Mouse (Mus musculus) liver, postnatal 0 days (tissue): ENCODE measurements at regions not wholly inside any gene's neighbourhood (a gene's known extent, or its start where the extent isn't known, plus 50 kb on each side); places are given as distances from the start of the nearest gene placed in this dataset.
A peak's percentile ranks its signal among the peaks of the same experiment; 100 is the strongest.

Source experiments
- ATAC-seq: fragments of 200-750 bp; cut with Nextera tagmentation; 2 replicates; pipeline ENCODE4 v1.8.0; 2017; ENCODE audit warnings: mild to moderate bottlenecking, moderate library complexity
- DNase-seq: peaks from one replicate; pipeline ENCODE4 v3.0.0-alpha.2; 2016
- H3K27ac ChIP-seq: fragments of 300-500 bp; sonication (generic); 2 replicates; pipeline ENCODE4 v1.5.1; 2014; ENCODE audit warnings: antibody characterized with exemption, moderate library complexity, mild to moderate bottlenecking, low read depth
- H3K27me3 ChIP-seq: fragments of 300-500 bp; sonication (generic); 2 replicates; pipeline ENCODE4 v1.6.1; 2014; ENCODE audit warnings: low read length, control low read depth, mixed read lengths; ENCODE audit not compliant: insufficient read depth
- H3K36me3 ChIP-seq: fragments of 300-500 bp; sonication (generic); replicated peaks from 2 replicates; pipeline ENCODE4 v1.6.1; 2014; ENCODE audit warnings: mild to moderate bottlenecking, control low read depth, low read length, moderate library complexity, mixed read lengths; ENCODE audit not compliant: insufficient read depth
- H3K4me1 ChIP-seq: fragments of 300-500 bp; sonication (generic); 2 replicates; pipeline ENCODE4 v1.6.1; 2014; ENCODE audit warnings: antibody characterized with exemption, mild to moderate bottlenecking, control low read depth; ENCODE audit not compliant: insufficient read depth
- H3K4me2 ChIP-seq: fragments of 300-500 bp; sonication (generic); 2 replicates; pipeline ENCODE4 v1.6.1; 2014; ENCODE audit warnings: low read depth, mild to moderate bottlenecking, low read length, moderate library complexity, mixed read lengths
- H3K4me3 ChIP-seq: fragments of 300-500 bp; sonication (generic); 2 replicates; pipeline ENCODE4 v1.5.1; 2014; ENCODE audit warnings: low read depth, low read length
- H3K9ac ChIP-seq: fragments of 300-500 bp; sonication (generic); replicated peaks from 2 replicates; pipeline ENCODE4 v1.6.1; 2014; ENCODE audit warnings: mild to moderate bottlenecking, moderate library complexity
- H3K9me3 ChIP-seq: fragments of 300-500 bp; sonication (generic); 2 replicates; pipeline ENCODE4 v1.6.1; 2016; ENCODE audit warnings: mild to moderate bottlenecking, control low read depth, low read length, mixed read lengths
- CTCF ChIP-seq: sonication (generic); IDR thresholded peaks from 2 replicates; pipeline ENCODE4 v1.5.1; 2016; ENCODE audit warnings: antibody characterized with exemption, low read depth
- EP300 ChIP-seq: IDR thresholded peaks from 2 replicates; pipeline ENCODE4 v1.6.1; 2016; ENCODE audit warnings: antibody characterized with exemption, low read depth, mild to moderate bottlenecking
- WGBS: fragments of 180-500 bp; shearing (Covaris S2); extraction: QIAGEN DNeasy Blood & Tissue Kit; methylation state at CpG from one replicate; pipeline ENCODE4 v1.1.7; 2014; ENCODE audit not compliant: insufficient replicate concordance; 5-methylcytosine and 5-hydroxymethylcytosine counted together

GRCm38 (mm10) chr3:58202816-58203215 is 211.7 kb upstream of the Tsc22d2 start:
- no peak overlapping the region for H3K4me2 ChIP-seq
- H3K27me3 ChIP-seq: no peaks in the 10 kb centered on the region
- DNase-seq (no peak), ATAC-seq (no peak)
- WGBS: 54% methylated on average over 5 of the region's 5 CpGs
- no peak for TF ChIP-seq CTCF
- TF ChIP-seq EP300: no peak
- no peaks in the 10 kb centered on the region for H3K9me3 ChIP-seq
- no peak overlapping the region for H3K4me3 ChIP-seq
- peaks cover 4% of the 10 kb centered on the region; the same call in 1 of the 2 replicates for H3K4me1 ChIP-seq
- no peak overlapping the region for H3K27ac ChIP-seq
- H3K36me3 ChIP-seq: no peaks in the 10 kb centered on the region
- H3K9ac ChIP-seq: no peak overlapping the region

GRCm38 (mm10) chr3:58203806-58204205 is 210.7 kb upstream of the Tsc22d2 start:
- Histone ChIP-seq H3K36me3 (no peaks in the 10 kb centered on the region), H3K4me1 (peaks cover 4% of the 10 kb centered on the region; the same call in 1 of the 2 replicates), H3K9me3 (0 out of 2 replicates have a peak, but pooled peaks cover under 1% of the 10 kb centered on the region), H3K4me2 (no peak overlapping the region), H3K27me3 (no peaks in the 10 kb centered on the region), H3K27ac (no peak overlapping the region), H3K9ac (no peak overlapping the region), H3K4me3 (no peak overlapping the region)
- DNase-seq (no peak), ATAC-seq (no peak)
- no peak for TF ChIP-seq CTCF
- TF ChIP-seq EP300: no peak
- WGBS: 67% methylated on average over 2 of the region's 2 CpGs

- no peak overlapping the region for H3K27ac ChIP-seq
- H3K4me2 ChIP-seq: no peak overlapping the region
- no peaks in the 10 kb centered on the region for H3K36me3 ChIP-seq
- TF ChIP-seq CTCF (no peak), EP300 (no peak)
- no peaks in the 10 kb centered on the region for H3K27me3 ChIP-seq
- WGBS: 80% methylated on average over 2 of the region's 2 CpGs
- no peak overlapping the region for H3K9ac ChIP-seq
- H3K4me1 ChIP-seq: peaks cover 4% of the 10 kb centered on the region; the same call in 1 of the 2 replicates
- H3K4me3 ChIP-seq: no peak overlapping the region
- ATAC-seq: no peak
- H3K9me3 ChIP-seq: 0 out of 2 replicates have a peak, but pooled peaks cover 4% of the 10 kb centered on the region
- DNase-seq: no peak
Measured at GRCm38 (mm10) chr3:58205526-58205925, 209.0 kb upstream of the Tsc22d2 start.

- Histone ChIP-seq H3K36me3 (no peaks in the 10 kb centered on the region), H3K27ac (no peak overlapping the region), H3K4me1 (peaks cover 4% of the 10 kb centered on the region; the same call in 1 of the 2 replicates), H3K9ac (no peak overlapping the region), H3K9me3 (0 out of 2 replicates have a peak, but pooled peaks cover 4% of the 10 kb centered on the region), H3K4me3 (no peak overlapping the region), H3K4me2 (no peak overlapping the region), H3K27me3 (no peaks in the 10 kb centered on the region)
- WGBS: 60% methylated on average over 5 of the region's 5 CpGs
- ATAC-seq (peak; percentile 51; the same call in 1 of the 2 replicates), DNase-seq (peak; percentile 15)
- TF ChIP-seq CTCF (no peak), EP300 (0 out of 2 replicates have a peak, but pooled peaks have one; percentile 0)
Measured at GRCm38 (mm10) chr3:58206776-58207398, 207.6 kb upstream of the Tsc22d2 start.

- Histone ChIP-seq H3K9ac (no peak overlapping the region), H3K9me3 (0 out of 2 replicates have a peak, but pooled peaks cover 4% of the 10 kb centered on the region), H3K27ac (no peak overlapping the region), H3K36me3 (no peaks in the 10 kb centered on the region), H3K4me2 (no peak overlapping the region), H3K27me3 (no peaks in the 10 kb centered on the region), H3K4me3 (no peak overlapping the region), H3K4me1 (peaks cover 4% of the 10 kb centered on the region; the same call in 1 of the 2 replicates)
- ATAC-seq: no peak
- TF ChIP-seq EP300 (no peak), CTCF (no peak)
- WGBS: 52% methylated on average over 3 of the region's 3 CpGs
- DNase-seq: no peak
Measured at GRCm38 (mm10) chr3:58211016-58211415, 203.5 kb upstream of the Tsc22d2 start.

- Histone ChIP-seq H3K4me2 (no peak overlapping the region), H3K27me3 (no peaks in the 10 kb centered on the region), H3K9ac (no peak overlapping the region), H3K27ac (no peak overlapping the region), H3K4me1 (0 out of 2 replicates have a peak, but pooled peaks cover 3% of the 10 kb centered on the region), H3K9me3 (no peaks in the 10 kb centered on the region), H3K4me3 (no peak overlapping the region), H3K36me3 (no peaks in the 10 kb centered on the region)
- 56% methylated on average over 2 of the region's 2 CpGs for WGBS
- ATAC-seq (no peak), DNase-seq (no peak)
- no peak for TF ChIP-seq CTCF
- no peak for TF ChIP-seq EP300
Measured at GRCm38 (mm10) chr3:58224696-58225095, 189.8 kb upstream of the Tsc22d2 start.
